Mouse (Mus musculus): ENCODE results near the gene Nfya.

Nfya gene

GRCm38 (mm10) chr17:48409380-48410298, at the start of gene Nfya, which contains the start of gene Oard1:
Nfya (minus strand) TSS chr17:48409906.
Oard1 (plus strand) TSS chr17:48410014.
- peak; percentile 100 for DNase-seq (ENCODE audit: low read depth)

- no peak for DNase-seq (ENCODE audit: low read depth)
Measured at GRCm38 (mm10) chr17:48457971-48458653, 48.4 kb upstream of the Nfya start.

- no peak for DNase-seq (ENCODE audit: low read depth)
Measured at GRCm38 (mm10) chr17:48455955-48456354, 46.2 kb upstream of the Nfya start.

- DNase-seq (ENCODE audit: low read depth) = no peak
Measured at GRCm38 (mm10) chr17:48454688-48455087, 45.0 kb upstream of the Nfya start, which contains the start of gene Unc5cl. Unc5cl (plus strand) TSS chr17:48454901.

GRCm38 (mm10) chr17:48454190-48454589, 44.5 kb upstream of the Nfya start:
- DNase-seq (ENCODE audit: low read depth) = no peak

- DNase-seq (ENCODE audit: low read depth) = no peak
Measured at GRCm38 (mm10) chr17:48453489-48453888, 43.8 kb upstream of the Nfya start.

- DNase-seq (ENCODE audit: low read depth) = no peak
Measured at GRCm38 (mm10) chr17:48451753-48452444, 42.2 kb upstream of the Nfya start.

- no peak for DNase-seq (ENCODE audit: low read depth)
Measured at GRCm38 (mm10) chr17:48451353-48451675, 41.6 kb upstream of the Nfya start, which contains the start of gene Tspo2. Tspo2 (minus strand) TSS chr17:48451522.

GRCm38 (mm10) chr17:48450666-48451352, 41.1 kb upstream of the Nfya start:
- no peak for DNase-seq (ENCODE audit: low read depth)

GRCm38 (mm10) chr17:48447675-48448074, 38.0 kb upstream of the Nfya start:
- peak; percentile 55 for DNase-seq (ENCODE audit: low read depth)

- DNase-seq (ENCODE audit: low read depth) = no peak
Measured at GRCm38 (mm10) chr17:48443542-48444145, 33.9 kb upstream of the Nfya start.

- DNase-seq (ENCODE audit: low read depth) = peak; percentile 39
Measured at GRCm38 (mm10) chr17:48442745-48443457, 33.2 kb upstream of the Nfya start.

- no peak for DNase-seq (ENCODE audit: low read depth)
Measured at GRCm38 (mm10) chr17:48437421-48437911, 27.8 kb upstream of the Nfya start.

GRCm38 (mm10) chr17:48436487-48436886, 26.8 kb upstream of the Nfya start:
- DNase-seq (ENCODE audit: low read depth) = no peak

- DNase-seq (ENCODE audit: low read depth) = no peak
Measured at GRCm38 (mm10) chr17:48434479-48434878, 24.8 kb upstream of the Nfya start.

- no peak for DNase-seq (ENCODE audit: low read depth)
Measured at GRCm38 (mm10) chr17:48433689-48434330, 24.1 kb upstream of the Nfya start.

- DNase-seq (ENCODE audit: low read depth) = no peak
Measured at GRCm38 (mm10) chr17:48433006-48433655, 23.4 kb upstream of the Nfya start.

- no peak for DNase-seq (ENCODE audit: low read depth)
Measured at GRCm38 (mm10) chr17:48432158-48432980, 22.7 kb upstream of the Nfya start, which contains the start of gene Apobec2. Apobec2 (minus strand) TSS chr17:48432930.

- DNase-seq (ENCODE audit: low read depth) = no peak
Measured at GRCm38 (mm10) chr17:48431054-48431453, 21.3 kb upstream of the Nfya start.

All from NIH3T3 (cell line).